Mouse (Mus musculus) thymus, adult 18-20 months (tissue): Measurements from ENCODE around the gene Kank1.

Source experiments
- DNase-seq, 2 experiments: peaks; one replicate each; pipeline ENCODE4 v3.0.0; 2022; ENCODE audit warnings: mixed read lengths in 2 of 2

The Kank1 gene

DNA sequence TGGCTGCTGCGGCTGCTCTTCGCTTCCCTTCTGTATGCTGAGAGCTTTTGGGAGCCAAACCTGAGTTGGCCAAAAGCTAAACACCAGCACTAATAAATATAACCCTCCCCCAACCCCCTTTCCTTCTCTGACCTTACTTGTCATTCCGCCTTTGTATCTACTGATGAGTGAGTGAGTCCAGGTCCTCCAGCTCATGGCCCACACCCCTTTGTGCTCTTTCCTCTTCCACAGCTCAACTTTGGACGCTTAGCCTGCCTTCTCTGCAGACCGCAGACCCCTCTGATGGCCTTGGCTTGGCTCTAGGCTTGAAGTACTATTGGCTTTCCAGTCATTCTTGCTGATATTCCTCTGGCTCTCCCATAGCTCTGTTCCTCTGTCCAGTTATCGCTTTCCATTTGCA is 16.4 kb downstream of the Kank1 start:
- DNase-seq, result no peak

DNA sequence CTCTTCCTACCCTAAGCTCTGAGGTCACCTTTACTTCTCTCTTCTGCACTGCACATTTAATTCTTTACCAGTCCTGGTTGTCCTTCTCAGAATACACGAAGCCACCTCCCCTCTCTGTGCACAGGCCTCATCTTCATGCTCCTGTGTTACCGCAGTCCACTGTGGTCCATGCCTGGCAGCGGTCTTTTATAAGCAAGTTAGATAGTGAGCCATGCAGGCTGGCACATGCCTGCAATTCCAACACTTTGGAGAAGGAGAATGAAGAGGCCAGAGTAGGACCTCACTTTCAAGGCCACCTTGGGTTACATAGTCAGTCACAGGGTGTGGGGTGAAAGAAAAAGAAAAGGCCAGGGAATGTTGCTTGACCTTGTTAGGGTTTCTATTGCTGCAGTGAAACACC is 16.9 kb downstream of the Kank1 start:
- no peak for DNase-seq

DNA sequence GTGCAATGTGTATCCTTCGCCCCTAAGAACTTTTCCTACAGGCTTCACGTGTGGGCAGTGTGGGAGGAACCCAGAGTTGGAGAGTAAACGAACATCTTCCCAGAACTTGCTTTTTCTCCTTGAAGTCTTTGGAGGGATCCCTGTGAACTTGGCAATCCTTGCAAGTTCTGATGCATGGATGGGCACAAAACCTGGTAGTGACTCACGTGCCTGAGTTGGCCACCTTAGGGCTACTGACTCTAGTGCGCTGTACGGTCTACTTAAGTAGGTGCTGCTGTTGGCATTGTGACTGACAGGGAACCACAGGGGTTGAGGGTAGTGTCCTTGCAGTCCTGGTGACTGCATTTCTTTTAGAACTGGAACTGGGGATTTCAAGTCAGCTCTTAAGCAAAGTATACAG is 21.5 kb downstream of the Kank1 start:
- no peak for DNase-seq

DNA sequence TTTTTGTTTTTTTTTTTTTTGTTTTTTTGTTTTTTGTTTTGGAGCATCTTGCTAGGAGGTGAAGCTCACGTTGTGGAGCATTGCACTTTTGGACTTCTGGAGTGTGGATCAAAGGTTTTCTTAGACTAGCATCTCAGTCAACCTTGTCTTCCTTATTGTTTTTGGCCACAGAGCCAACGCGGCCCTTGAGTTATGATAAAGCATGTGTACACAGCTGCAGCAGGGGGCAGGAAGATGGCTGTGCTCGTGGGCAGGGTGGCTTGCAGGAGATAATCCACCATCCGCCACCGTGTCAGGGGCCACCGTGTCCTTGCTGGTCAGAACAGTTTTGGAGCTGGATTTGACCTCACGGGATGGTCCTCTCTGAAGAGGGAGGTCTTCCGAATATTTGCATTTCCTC is 29.4 kb downstream of the Kank1 start:
- DNase-seq, result no peak

DNA sequence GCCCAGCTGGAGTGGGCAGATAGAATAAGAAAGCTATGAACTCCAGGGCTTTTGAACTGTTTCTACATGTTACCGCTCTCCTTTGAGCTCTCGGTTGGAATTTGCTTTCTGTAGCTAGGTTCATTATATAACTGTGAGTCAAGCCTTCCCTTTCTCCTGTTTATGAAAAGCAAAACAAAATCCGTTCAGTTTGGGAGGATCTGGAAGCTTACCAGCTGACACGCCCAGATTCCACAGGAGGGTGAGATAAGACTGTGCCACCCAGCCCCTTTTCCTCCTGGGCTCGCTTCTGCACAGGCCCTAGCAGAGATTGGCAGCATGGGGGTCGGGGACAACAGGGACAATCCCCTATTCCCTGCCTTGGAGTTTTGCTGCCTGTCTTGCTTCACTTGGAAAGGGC is 30.5 kb downstream of the Kank1 start:
- DNase-seq, result no peak

DNA sequence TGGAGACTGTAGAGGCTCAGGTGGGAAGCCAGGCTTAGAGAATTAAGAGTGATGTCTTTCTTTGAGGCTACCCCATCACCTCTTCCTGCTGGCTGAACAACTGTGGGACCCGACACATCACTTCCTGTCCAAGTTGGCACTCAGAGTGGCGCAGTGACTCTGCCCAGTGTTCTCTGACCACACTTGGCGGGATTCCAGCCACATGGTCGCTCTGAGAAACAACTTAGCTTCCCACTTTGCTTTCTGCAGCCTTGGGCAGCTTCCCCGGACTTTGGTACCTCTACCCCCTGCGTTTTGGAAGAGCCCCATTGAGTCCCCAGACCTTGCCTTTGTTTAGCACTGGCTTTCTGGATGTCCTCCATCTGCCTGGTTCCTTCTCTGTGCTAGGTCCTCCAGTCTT is 31.8 kb downstream of the Kank1 start:
- DNase-seq, result no peak

DNA sequence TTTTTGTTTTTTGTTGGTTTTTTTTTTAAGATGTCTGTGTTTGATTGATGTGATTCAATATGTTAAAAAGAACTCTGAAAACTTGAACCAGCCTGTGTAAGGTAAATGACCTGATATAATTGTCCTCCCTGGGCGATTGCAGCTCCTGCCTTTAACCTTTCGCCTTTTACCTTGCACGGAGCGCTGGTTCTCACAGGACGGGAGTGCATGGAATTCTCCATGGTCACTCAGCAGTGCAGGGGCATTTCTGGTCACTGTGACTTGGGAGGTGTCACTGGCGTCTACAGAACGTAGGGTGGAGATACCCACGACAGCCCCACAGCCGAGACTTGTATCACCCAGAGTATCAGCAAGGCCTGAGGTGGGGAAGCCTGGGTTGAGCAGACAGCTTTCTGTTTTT is 34.8 kb downstream of the Kank1 start:
- DNase-seq, result no peak

DNA sequence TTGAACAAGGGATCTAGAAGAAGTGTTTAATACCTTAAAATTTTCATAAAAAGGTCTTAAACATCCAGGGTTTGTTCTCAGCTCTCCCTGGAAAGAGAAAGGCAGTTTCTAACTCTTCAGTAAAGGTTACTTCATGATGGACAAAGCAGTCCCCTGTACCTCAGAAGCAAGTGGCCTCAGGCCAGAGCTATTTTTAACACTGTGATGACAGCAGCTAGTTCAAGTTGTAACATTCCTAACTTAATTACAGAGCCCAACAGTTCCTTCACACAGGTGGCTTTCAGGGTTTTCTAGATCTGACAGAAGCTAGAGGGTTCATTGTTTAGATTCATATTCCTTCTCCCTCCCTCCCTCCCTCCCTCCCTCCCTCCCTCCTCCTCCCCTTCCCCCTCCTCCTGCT is 36.4 kb downstream of the Kank1 start:
- no peak for DNase-seq

DNA sequence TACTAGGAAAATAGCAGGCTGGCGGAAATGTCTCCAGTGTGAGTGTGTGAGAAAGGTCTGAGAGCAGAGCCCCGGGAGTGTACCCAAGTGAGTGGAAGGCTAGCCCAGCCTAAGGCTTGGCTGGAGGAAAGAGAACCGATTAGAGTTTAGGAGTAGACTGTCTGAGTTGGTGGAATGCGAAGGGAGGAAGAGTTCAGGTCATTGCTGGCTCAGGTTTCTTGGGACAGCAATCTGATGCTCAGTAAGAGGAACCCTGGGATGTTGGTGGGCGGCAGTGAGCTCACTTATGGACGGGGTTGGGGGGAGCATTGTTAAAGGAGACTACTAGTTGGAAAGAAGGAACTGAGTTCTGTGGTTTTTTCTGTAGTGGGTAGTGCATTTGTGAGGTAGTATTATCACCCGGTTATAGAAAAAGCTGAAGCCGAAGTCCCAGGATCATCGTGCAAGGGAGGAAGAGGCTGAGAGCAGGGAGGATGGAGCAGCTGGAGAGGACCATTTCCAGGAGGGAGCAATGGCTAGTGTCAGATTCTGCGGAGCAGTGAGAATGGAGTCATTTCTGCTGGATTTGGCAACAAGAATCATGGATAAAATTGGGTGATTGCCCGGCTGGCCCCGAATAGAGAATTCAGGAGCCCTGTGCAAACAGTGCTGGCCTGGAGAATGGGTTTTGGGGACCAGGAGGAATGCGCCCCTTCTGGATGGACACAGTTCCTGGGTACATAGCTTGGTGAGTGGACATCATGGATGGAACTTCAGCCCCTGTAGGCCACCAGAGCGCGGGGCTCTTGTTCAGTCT is 40.0 kb downstream of the Kank1 start:
- DNase-seq, result no peak

DNA sequence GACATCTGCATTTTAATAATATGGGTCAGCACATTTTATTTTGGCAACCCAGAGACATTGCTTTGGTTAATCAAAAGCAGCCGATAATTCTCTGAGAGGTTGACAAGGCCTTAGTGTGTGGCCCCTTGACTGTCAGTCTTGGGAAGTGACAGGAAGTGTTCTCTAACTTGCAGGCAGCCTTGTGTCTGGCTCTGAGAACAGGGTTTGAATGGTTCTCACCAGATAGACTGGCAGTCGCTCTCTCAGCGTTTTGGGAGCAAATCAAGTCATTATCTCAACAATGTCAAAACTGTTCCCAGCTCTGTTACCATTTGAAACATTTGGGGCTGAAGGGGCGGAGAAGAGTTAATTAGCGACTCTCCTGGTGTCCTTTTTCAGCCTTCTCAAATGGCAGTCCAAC is 41.0 kb downstream of the Kank1 start:
- no peak for DNase-seq

DNA sequence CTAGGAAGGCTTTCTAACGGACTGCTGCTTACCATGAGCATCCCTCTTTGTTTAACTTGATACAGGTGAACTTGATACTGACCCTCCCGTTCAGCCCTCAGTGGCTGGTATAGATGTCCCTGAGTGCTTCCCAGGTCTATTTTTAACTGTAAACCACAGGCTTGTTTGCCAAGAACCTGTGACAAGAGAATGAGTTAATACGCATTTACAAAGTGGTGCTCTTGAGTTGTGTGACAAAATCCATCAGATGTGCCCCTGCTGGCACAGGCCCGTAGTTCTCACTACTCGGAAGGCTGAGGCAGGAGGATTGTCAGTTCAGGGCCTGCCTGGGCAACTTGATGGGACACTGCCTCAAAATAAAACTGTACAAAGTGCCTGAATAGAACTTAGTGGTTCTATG is 42.8 kb downstream of the Kank1 start:
- DNase-seq, result no peak

DNA sequence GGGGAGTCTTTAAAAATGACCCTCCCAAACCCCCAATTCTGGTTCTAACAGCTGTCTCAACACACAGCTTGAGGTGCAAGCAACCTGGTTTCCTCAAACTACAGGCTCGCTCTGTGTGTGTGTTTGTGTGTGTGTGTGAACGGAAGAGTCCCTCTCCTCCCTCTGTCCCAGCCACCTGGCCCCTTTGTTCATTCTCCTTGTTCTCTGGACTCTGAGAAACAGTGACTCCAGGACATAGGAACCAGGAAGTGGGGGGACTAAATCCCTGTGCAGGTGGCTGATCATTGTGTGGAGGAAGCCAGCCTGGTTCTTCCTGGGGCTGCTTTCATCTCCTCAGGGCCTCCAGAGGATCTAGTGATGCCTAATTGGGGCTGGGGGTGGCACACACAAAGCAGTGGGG is 46.9 kb downstream of the Kank1 start:
- DNase-seq, result no peak

DNA sequence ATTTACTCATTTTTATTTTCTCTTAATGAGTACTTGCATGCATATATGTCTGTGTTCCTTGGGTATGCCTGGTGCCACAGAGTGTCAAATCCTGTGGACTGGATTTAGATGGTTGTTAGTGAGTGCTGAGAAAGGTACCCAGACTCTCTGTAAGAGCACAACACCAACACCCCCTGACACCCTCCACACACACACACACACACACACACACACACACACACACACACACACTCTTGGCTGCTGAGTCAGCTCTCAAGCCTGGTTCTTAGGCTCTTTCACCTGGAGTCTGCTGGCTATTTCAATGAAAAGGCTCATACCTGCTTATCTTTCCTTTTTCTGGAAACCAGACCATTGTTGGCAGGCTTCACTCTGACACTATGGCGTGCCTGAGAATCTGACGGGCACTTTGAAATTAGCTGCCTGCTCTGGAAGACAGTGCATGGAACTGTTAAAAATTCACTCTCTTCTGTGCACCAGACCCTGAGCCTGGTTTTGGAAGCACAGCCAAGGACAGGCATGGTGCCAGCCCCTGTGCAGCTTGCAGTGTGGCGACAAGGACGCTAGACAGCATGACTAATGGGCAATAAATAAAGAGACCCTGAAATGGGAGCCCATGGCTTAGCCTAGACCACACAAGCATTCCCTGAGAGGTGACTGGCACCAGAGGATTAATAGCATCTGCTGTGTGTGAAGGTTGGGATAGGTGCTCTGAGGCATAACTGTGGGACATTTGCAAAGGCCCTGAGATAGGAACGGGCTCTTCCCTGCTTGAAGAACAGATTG is 49.2 kb downstream of the Kank1 start:
- DNase-seq, result no peak

DNA sequence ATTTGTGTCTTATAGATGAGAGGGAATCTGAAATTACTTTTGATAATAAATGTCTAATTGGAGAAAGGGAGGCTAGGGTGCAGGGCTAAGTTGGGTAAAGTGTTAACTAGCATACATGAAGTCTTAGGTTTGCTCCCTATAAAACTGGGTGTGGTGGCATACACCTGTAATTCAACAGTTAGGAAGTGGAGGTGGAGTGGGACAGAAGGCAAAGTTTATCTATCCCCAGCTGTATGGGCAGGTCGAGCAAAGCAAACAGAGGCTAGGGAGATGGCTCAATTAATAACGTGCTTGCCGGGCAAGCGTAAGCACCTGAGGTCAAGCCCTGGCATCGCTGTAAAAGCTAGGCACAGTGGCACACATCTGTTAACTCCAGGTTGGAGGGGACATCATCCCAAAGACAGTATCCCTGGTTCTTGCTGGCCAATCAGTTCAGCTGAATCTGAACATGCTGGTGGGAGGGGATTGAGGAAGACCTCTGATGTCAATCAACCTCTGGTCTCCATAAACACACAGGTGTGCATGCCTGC is 54.3 kb downstream of the Kank1 start:
- no peak for DNase-seq

DNA sequence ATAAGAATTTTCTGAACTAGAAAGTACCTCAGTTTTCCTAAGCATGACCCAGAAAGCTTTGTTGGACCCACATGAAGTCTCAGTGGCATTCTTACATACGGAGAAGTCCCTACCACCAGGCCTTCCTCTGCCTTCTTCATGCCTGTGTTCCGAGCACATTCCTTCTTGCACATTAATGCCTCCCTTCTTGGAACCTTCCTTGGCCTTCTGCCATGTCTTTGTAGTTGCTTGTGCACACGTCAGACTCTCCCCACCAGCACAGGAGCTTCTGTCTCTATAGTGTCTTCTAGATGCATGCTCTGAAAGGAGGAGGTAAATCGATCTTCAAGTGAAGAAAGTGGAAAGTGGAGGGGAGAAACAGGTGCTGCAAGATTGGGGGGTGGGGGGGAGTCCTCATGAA is 58.4 kb downstream of the Kank1 start:
- no peak for DNase-seq

DNA sequence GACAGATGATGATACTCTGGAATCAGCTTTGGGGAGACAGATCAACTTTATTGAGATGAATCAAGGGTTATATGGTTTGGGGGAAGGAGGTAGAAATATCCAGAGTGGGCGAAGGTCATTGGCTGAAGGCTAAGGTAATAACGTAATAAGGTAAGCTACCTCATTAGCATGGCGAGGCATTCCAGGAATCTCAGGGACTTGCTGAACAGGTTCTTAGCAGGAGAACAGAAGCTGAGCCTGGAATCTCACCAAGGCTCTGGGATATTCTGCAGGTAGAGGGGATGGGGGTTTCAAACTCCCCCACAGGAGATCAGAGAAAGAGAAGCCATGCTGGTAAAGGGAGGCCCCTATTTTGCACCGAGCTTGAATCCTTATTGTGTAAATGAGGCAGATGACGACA is 60.5 kb downstream of the Kank1 start:
- no peak for DNase-seq

DNA sequence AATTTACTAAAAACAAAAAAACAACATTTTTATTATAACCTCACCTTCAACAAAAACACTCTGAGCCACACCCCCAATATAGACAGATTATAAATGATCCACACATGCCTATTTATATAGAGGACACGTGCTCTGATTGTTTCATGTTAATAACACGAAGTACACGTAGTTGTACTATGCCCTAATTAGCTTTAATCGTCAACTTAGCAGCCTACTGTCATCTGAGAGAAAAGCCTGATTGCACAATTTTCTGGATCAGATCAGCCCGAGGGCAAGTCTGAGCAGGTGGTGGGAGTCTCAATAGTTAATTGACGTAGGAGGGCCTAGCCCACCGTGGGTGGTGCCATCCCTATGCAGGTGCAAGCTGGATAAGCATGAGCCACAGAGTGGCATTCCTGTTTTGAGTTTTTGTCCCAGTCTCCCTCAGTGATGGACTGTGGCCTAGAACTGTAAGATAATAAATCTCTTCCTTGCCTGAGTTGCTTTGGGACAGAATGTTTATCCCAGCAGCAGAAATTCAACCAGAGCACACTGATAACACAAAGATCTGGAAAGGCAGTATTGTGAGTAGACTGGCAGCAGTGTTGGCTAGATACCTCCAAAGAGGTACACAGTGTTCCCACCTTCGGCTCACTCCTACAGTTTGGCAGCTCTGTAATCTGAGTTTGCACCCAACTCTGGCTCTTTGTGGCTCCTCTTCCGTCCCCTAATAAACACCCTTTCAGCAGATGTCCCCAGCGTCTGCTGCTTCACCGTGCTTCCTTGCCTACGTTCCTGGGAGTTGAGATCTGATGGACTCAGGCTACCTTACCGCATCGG is 63.3 kb downstream of the Kank1 start:
- no peak for DNase-seq

DNA sequence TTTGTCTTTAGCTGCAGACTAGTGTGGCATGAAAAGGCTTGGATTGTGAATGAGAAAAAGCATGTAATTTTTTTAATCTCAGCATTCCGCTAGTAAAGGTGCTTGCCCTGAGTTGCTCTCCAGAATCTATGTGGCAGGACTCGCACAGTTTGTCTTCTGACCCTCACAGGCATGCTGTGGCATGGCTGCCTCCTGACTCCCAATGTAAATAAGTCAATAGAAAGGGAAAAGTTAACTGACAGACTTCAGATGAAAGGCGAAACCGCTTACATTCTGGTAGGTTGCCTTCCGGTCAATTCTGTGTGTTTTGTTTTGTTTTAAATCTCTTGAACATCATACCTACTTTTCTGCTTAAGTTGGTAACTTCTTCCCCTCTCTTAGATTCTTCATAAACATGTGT is 64.4 kb downstream of the Kank1 start:
- no peak for DNase-seq

DNA sequence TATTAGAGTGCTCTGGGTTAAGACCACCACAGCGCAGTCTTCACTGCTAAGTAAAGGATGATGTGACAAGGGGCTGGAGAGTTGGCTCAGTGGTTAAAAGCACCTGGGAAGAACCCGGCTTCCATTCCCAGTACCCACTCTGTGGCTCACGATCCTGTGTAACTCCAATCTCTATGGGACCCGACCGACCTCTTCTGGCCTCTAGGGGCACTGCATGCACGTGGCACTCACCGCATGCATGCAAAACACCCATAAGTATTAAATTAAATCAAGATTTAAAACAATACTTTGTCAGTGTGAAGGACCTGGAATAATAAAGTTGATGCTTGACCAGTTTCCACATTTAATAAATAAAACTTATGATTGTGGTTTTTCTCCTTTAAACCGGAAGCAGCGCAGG is 69.5 kb downstream of the Kank1 start:
- no peak for DNase-seq

DNA sequence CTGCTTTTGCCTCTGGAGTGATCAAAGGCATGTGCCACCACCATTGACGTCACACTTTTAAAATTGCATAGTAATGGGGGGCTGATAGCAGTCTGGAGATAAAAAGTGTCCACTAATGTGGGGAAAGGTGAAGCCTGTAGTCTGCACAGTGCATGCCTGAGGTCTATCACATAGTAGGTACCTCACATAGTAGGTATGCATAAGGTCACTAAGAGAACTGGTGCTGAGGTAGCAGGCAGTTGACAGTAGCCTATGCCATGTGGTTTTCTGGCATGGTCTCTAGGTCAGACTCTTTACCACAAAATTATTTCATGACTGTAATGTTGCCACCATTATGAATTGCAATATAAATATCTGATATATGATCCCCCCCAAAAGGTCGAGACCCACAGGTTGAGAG is 71.4 kb downstream of the Kank1 start:
- DNase-seq, result no peak

DNA sequence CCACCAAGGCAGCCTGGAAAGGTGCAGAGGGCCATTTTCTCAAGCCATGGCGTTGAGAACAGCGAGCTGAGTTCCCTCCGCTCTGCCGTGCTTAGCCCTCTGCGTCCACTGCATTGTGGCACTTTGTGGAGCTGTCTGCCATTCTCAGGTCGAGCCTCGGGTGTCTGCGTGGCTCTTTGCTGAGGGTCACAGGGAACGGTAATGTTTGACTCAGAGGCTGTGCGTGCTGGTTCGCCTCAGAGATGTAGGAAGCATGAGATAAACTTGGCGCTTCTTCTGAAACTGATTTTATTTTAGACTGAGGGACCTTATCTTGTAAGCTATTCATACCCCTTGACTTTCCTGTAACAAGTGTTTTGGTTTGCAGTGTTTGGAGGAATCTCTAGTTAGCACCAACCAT is 72.0 kb downstream of the Kank1 start:
- no peak for DNase-seq

DNA sequence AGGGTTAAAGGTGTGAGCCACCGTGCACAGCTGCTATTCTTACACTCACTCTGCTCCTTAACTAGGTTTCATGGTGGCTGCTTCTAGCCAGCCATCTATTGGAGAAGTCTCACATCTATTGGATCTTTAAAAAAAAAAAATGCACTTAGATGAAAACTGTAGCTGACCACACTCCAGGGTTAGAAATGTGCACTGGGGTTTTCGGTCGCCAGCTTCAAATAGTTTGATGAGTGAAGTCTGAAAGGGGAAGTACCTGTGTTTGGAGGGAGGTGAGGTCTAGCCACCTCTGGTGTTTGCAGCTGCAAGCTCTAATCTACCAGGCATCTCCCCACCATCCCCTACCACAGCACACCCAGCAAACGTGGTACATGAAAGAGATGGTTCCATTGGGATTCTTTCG is 74.2 kb downstream of the Kank1 start:
- DNase-seq, result no peak

DNA sequence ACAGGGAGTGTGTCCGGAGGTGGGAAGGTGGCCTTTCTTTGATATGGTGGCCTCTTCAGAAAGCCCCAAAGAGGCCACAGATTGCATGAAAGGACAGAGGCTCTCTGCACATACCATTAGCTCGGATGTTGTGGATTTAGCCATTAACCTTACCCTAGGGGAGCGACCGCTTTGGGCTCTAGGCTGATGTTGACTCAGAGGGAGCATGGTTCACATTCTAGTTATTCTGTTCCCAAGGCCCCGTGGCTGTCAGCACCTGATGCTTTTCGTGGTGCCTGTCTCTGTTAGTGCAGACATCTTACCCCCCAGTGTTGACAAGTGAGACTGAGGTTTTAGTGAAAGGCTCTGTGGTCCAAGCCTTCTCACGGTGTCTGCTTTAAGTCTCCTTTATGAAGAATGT is 74.9 kb downstream of the Kank1 start:
- DNase-seq, result no peak
